Mouse (Mus musculus) intestine, postnatal 0 days (tissue): ENCODE measurements around the gene Cct3. TPM values are rescaled to one million over a fixed set of nuclear protein-coding genes. Genes with fewer than 3 reads are reported as not detected.

ENCODE experiments used
- ATAC-seq: fragments of 200-750 bp; cut with Nextera tagmentation; 2 replicates; pipeline ENCODE4 v1.8.0; 2017; ENCODE audit warnings: mild to moderate bottlenecking, moderate TSS enrichment, moderate library complexity
- H3K27ac ChIP-seq: fragments of 300-500 bp; sonication (generic); 2 replicates; pipeline ENCODE4 v1.5.1; 2014; ENCODE audit warnings: mild to moderate bottlenecking, low read depth, low read length, moderate library complexity
- H3K27me3 ChIP-seq: fragments of 300-500 bp; sonication (generic); replicated peaks from 2 replicates; pipeline ENCODE4 v1.6.1; 2014; ENCODE audit warnings: low read length, mixed read lengths; ENCODE audit not compliant: control insufficient read depth, insufficient read depth
- H3K36me3 ChIP-seq: fragments of 300-500 bp; sonication (generic); 2 replicates; pipeline ENCODE4 v1.6.1; 2014; ENCODE audit warnings: mild to moderate bottlenecking, moderate library complexity; ENCODE audit not compliant: control insufficient read depth, insufficient read depth
- H3K4me1 ChIP-seq: fragments of 300-500 bp; sonication (generic); replicated peaks from 2 replicates; pipeline ENCODE4 v1.6.1; 2014; ENCODE audit warnings: antibody characterized with exemption, low read length, mixed read lengths; ENCODE audit not compliant: control insufficient read depth, insufficient read depth
- H3K4me2 ChIP-seq: fragments of 300-500 bp; sonication (generic); replicated peaks from 2 replicates; pipeline ENCODE4 v1.6.1; 2014; ENCODE audit warnings: low read depth, mild to moderate bottlenecking, moderate library complexity
- H3K4me3 ChIP-seq: fragments of 300-500 bp; sonication (generic); 2 replicates; pipeline ENCODE4 v1.5.1; 2014; ENCODE audit warnings: low read depth, low read length
- H3K9ac ChIP-seq: fragments of 300-500 bp; sonication (generic); 2 replicates; pipeline ENCODE4 v1.6.1; 2014; ENCODE audit warnings: mild to moderate bottlenecking, low read depth, low read length
- H3K9me3 ChIP-seq: fragments of 300-500 bp; sonication (generic); 2 replicates; pipeline ENCODE4 v1.6.1; 2016; ENCODE audit warnings: mixed run types; ENCODE audit not compliant: control insufficient read depth
- CTCF ChIP-seq: sonication (generic); IDR thresholded peaks from 2 replicates; pipeline ENCODE4 v1.5.1; 2016; ENCODE audit warnings: low read depth, mild to moderate bottlenecking, control low read depth, antibody characterized with exemption, moderate library complexity
- WGBS: fragments of 180-500 bp; shearing (Covaris S2); extraction: QIAGEN DNeasy Blood & Tissue Kit; methylation state at CpG from one replicate; pipeline ENCODE4 v1.1.7; 2014; 5-methylcytosine and 5-hydroxymethylcytosine counted together
- polyA plus RNA-seq: library from polyadenylated mRNA; unstranded; fragments of >200 nt; fragmentation: Nextera tagmentation; extraction: Ambion mirVana; gene quantifications from 2 replicates; pipeline ENCODE4 v1.2.1, GENCODE M21; 2015

The Cct3 gene
- polyA plus RNA-seq = 170 and 175 TPM in 2 replicates

DNA sequence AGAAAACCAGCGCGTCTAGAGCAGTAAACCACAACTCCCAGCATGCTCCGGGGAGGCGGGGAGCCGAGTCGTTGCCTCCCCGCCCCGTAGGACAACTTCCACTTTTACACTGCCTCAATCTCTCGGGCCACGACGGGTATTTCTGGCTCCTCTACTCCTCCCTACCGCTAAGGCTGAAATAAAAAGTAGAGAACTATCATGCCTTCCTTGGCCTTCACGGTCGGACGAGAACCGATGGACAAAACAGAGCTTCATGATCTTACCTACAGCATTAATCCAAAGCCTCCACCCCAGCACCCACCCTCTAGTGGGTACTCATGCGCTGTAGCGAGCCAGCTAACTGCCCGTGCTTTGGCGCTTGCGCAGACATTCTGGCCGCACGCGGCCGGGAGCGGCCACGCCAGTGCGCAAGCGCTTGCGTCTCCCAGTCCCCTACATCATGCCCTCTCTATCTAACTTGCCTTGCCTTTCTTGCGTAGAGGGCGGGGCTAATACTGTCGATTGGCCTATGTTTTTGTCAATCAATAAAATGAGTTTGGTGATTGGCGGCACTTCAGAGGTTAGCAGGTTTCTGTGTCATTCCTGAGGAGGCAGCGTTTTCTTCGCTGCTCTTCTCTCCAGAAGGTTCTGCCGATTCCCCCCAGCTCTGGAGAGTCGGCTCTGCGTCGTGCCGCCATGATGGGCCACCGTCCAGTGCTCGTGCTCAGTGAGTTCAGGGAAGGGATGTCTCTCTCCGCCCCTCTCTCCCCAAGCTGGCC lies at the start of gene Cct3, which contains the start of gene Tsacc:
Cct3 (plus strand) TSS at position 556 of the 758 bp plus-strand sequence.
Tsacc (minus strand) TSS at position 439 of the 758 bp plus-strand sequence.
- no peaks in the 10 kb centered on the region for H3K9me3 ChIP-seq
- peak within 1 kb of the TSS; percentile 80 for H3K4me3 ChIP-seq
- TF ChIP-seq CTCF = peak; percentile 49
- H3K4me1 ChIP-seq = peaks cover 8% of the 10 kb centered on the region
- H3K27ac ChIP-seq = peak within 1 kb of the TSS; percentile 76
- WGBS = under 1% methylated on average over 44 of the region's 44 CpGs
- H3K9ac ChIP-seq = peak within 1 kb of the TSS; percentile 59
- ATAC-seq = peak; percentile 98
- peaks cover 24% of the 10 kb centered on the region for H3K36me3 ChIP-seq
- no peaks in the 10 kb centered on the region for H3K27me3 ChIP-seq
- peak within 1 kb of the TSS; percentile 71 for H3K4me2 ChIP-seq

DNA sequence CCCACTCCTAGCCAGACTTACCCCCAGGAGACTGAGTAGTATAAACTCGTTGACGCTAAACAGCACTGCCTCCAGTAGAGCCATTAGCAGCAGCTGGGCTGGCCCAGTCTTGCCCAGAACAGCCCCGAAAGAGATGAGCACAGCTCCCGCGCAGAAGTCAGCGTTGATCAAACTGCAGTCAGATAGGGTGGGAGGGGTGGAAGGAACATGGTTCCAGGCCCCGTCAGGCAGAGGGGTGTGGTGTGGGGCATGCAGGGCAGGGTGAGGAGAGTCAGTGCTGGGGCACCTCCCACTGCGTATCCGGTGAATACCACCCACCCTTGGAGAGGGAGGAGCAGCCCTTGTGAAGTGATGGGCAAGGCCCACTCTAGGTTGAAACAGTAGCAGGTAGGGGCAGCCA lies 49.2 kb upstream of the Cct3 start:
- no peaks in the 10 kb centered on the region for H3K4me1 ChIP-seq
- H3K9me3 ChIP-seq = no peaks in the 10 kb centered on the region
- no peak for ATAC-seq
- no peak for TF ChIP-seq CTCF
- H3K4me2 ChIP-seq = no peak overlapping the region
- no peak overlapping the region for H3K4me3 ChIP-seq
- H3K27ac ChIP-seq = no peak overlapping the region
- no peak overlapping the region for H3K9ac ChIP-seq
- no peaks in the 10 kb centered on the region for H3K36me3 ChIP-seq
- peaks cover 21% of the 10 kb centered on the region for H3K27me3 ChIP-seq
- WGBS = 52% methylated on average over 9 of the region's 9 CpGs

DNA sequence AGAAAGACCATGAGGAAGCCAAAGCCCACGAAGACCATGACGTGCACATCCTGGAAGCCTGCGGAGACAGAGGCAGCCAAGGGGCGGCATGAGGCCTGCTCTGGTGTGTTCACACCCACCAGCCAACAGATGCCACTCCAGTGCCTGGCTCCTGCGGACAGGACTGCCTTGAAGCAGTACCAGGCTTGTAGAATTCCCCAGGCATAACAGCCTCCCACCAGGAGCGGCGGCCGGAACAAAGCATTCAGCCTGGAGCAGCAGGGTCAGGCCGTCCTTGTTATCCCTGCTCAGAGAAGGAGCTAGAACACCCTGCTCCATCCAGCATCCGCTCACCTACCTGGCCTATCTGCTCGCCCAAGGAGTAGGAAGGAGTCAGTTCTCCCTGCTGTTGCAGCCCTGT lies 48.5 kb upstream of the Cct3 start:
- H3K9me3 ChIP-seq = no peaks in the 10 kb centered on the region
- H3K4me2 ChIP-seq = no peak overlapping the region
- H3K36me3 ChIP-seq = no peaks in the 10 kb centered on the region
- TF ChIP-seq CTCF = no peak
- WGBS = 78% methylated on average over 11 of the region's 11 CpGs
- no peak overlapping the region for H3K9ac ChIP-seq
- H3K27ac ChIP-seq = no peak overlapping the region
- H3K4me1 ChIP-seq = no peaks in the 10 kb centered on the region
- no peak for ATAC-seq
- peaks cover 14% of the 10 kb centered on the region; the same call in 1 of the 2 replicates for H3K27me3 ChIP-seq
- no peak overlapping the region for H3K4me3 ChIP-seq

DNA sequence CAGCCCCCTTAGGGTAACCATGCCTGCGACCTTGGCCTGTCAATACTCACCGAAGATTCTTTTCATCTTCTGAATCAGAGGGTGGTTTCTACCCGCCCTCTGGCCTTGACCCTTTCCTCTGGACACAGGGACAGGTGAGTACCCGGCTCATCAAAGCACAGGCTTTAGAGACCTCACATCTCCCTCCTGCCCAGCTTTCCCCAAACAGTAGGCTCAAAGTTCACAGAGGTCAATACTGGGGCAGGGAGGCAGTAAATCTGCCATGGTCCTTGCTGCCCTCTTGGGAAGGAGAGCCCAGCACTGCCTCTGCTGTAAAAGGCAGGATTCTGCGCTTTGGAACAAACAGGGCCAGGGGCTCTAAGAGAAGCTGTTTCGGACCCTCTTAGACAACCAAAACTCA lies 44.2 kb upstream of the Cct3 start:
- TF ChIP-seq CTCF = no peak
- WGBS = 54% methylated on average over 6 of the region's 6 CpGs

DNA sequence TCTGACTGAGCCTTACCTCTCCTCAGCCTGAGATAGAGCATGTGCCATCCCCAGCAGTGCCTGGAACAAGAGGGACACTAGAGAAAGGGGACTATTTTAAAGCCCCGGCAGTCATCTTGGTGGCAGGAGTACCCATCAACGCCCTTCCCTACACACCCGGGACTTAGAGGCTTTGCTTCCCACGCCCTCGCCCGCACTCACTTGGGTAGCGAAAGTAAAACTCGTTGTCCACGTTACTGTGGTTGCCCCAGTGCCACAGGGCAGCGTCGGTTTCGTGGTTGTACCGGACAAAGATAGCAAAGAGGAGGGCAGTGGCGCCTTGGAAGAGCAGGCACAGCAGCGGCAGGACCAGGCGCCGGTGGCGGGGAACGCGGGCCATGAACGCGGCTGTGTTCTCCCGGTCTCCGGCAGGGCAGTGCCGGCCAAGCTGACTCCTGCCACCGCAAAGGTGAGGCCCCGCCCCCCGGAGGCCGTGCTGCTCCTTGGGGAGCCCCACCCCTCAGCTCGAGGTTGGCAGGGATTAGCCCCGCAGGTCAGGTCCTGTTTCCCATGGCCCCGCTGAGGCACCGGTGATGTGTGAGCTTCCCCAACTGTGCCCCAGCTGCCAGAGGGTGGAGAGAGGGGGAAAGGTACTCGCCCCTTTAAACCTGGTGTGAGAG lies 42.5 kb upstream of the Cct3 start, which contains the start of gene Rhbg:
Rhbg (minus strand) TSS at position 442 of the 659 bp plus-strand sequence.
- TF ChIP-seq CTCF = no peak
- peak; percentile 65 for ATAC-seq
- Histone ChIP-seq H3K36me3 (no peaks in the 10 kb centered on the region), H3K4me1 (no peaks in the 10 kb centered on the region), H3K27ac (no peak within 1 kb of the TSS), H3K27me3 (0 out of 2 replicates have a peak, but pooled peaks cover 10% of the 10 kb centered on the region), H3K9me3 (no peaks in the 10 kb centered on the region), H3K4me3 (peak within 1 kb of the TSS; percentile 49), H3K9ac (no peak within 1 kb of the TSS), H3K4me2 (peak within 1 kb of the TSS; percentile 80)
- 2% methylated on average over 33 of the region's 34 CpGs for WGBS

More for the DNA sequence above, 44.2 kb upstream of the Cct3 start:
- no peaks in the 10 kb centered on the region for H3K9me3 ChIP-seq
- no peak overlapping the region for H3K4me2 ChIP-seq
- no peak overlapping the region for H3K4me3 ChIP-seq
- H3K4me1 ChIP-seq = no peaks in the 10 kb centered on the region
- 0 out of 2 replicates have a peak, but pooled peaks cover 10% of the 10 kb centered on the region for H3K27me3 ChIP-seq
- H3K27ac ChIP-seq = no peak overlapping the region
- no peak overlapping the region for H3K9ac ChIP-seq
- ATAC-seq = no peak
- no peaks in the 10 kb centered on the region for H3K36me3 ChIP-seq

DNA sequence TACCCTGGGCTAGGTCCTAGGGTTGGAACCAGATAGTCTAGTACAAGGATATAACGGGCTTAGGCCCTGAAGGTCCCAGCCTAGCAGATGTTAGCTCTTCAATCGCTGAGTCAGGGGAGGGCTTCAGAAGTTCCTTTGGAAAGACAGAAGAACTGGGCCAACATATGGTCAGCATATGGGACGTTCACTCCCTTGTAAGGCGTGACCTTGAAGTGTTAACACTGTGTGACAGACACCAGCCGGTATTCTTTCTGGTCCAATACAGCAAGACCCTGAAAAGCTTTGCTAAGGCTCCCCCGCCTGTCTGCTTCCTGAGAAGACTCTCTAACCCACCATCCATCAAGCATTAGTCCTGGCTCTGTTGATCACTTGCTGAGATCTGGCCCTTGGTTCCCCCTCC lies 41.0 kb upstream of the Cct3 start:
- H3K27ac ChIP-seq = no peak overlapping the region
- H3K27me3 ChIP-seq = 0 out of 2 replicates have a peak, but pooled peaks cover 10% of the 10 kb centered on the region
- WGBS = 68% methylated on average over 6 of the region's 6 CpGs
- no peaks in the 10 kb centered on the region for H3K4me1 ChIP-seq
- ATAC-seq = no peak
- H3K36me3 ChIP-seq = no peaks in the 10 kb centered on the region
- H3K4me3 ChIP-seq = no peak overlapping the region
- no peak for TF ChIP-seq CTCF
- H3K9ac ChIP-seq = no peak overlapping the region
- H3K4me2 ChIP-seq = no peak overlapping the region
- H3K9me3 ChIP-seq = no peaks in the 10 kb centered on the region
